Mouse (Mus musculus) heart, postnatal 0 days (tissue): ENCODE measurements at regions not wholly inside any gene's neighbourhood (a gene's known extent, or its start where the extent isn't known, plus 50 kb on each side); places are given as distances from the start of the nearest gene placed in this dataset.

ENCODE experiments used
- ATAC-seq: fragments of 200-750 bp; cut with Nextera tagmentation; 2 replicates; pipeline ENCODE4 v1.8.0; 2017; ENCODE audit warnings: low read depth, moderate number of reproducible peaks, moderate library complexity; ENCODE audit not compliant: insufficient read depth
- DNase-seq: peaks from one replicate; pipeline ENCODE4 v3.0.0-alpha.2; 2016; ENCODE audit warnings: low spot score
- H3K27ac ChIP-seq: fragments of 300-500 bp; sonication (generic); 2 replicates; pipeline ENCODE4 v1.5.1; 2014; ENCODE audit warnings: low read depth, mild to moderate bottlenecking
- H3K27me3 ChIP-seq: fragments of 300-500 bp; sonication (generic); 2 replicates; pipeline ENCODE4 v1.6.1; 2014; ENCODE audit warnings: low read length, mixed read lengths; ENCODE audit not compliant: control insufficient read depth, insufficient read depth
- H3K36me3 ChIP-seq: fragments of 300-500 bp; sonication (generic); replicated peaks from 2 replicates; pipeline ENCODE4 v1.6.1; 2014; ENCODE audit warnings: low read length, mixed read lengths; ENCODE audit not compliant: control insufficient read depth, insufficient read depth
- H3K4me1 ChIP-seq: fragments of 300-500 bp; sonication (generic); 2 replicates; pipeline ENCODE4 v1.6.1; 2014; ENCODE audit warnings: antibody characterized with exemption; ENCODE audit not compliant: control insufficient read depth, insufficient read depth
- H3K4me2 ChIP-seq: fragments of 300-500 bp; sonication (generic); 2 replicates; pipeline ENCODE4 v1.6.1; 2014; ENCODE audit warnings: low read depth, mild to moderate bottlenecking, low read length, moderate library complexity
- H3K4me3 ChIP-seq: fragments of 300-500 bp; sonication (generic); 2 replicates; pipeline ENCODE4 v1.5.1; 2014; ENCODE audit warnings: low read depth, low read length
- H3K9ac ChIP-seq: fragments of 300-500 bp; sonication (generic); replicated peaks from 2 replicates; pipeline ENCODE4 v1.6.1; 2014; ENCODE audit warnings: low read depth, low read length, mixed read lengths
- H3K9me3 ChIP-seq: fragments of 300-500 bp; sonication (generic); replicated peaks from 2 replicates; pipeline ENCODE4 v1.6.1; 2016; ENCODE audit warnings: low read length; ENCODE audit not compliant: control insufficient read depth
- CTCF ChIP-seq: IDR thresholded peaks from 2 replicates; pipeline ENCODE4 v1.5.1; 2016; ENCODE audit warnings: antibody characterized with exemption, control low read depth, low read depth
- EP300 ChIP-seq: IDR thresholded peaks from 2 replicates; pipeline ENCODE4 v1.6.1; 2016; ENCODE audit warnings: antibody characterized with exemption, low read depth
- WGBS: fragments of 180-500 bp; shearing (Covaris S2); extraction: QIAGEN DNeasy Blood & Tissue Kit; methylation state at CpG from one replicate; pipeline ENCODE4 v1.1.7; 2014; 5-methylcytosine and 5-hydroxymethylcytosine counted together

DNA sequence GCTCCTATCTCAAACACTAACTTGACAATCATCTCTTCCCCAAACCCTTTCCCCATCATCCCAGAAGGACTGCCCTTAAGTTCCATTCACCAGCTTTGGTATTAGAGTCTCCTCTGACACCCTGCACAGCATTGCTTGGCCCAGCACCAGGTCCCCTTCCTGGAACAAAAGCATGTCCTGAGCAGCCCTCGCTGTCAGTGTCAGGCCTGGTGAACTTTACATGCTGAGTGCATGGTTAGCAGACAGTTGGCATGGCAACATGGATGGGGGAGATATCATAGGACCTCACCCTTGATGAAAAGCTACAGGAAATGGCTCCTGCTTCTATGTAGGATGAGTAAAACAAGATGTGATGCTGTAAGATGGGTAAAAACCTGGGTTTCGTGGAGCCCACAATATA, 333.6 kb downstream of the Lpin1 start:
- DNase-seq = no peak
- Histone ChIP-seq H3K9ac (no peak overlapping the region), H3K4me3 (no peak overlapping the region), H3K36me3 (no peaks in the 10 kb centered on the region), H3K9me3 (no peaks in the 10 kb centered on the region), H3K27ac (no peak overlapping the region), H3K4me1 (0 out of 2 replicates have a peak, but pooled peaks cover 3% of the 10 kb centered on the region), H3K27me3 (no peaks in the 10 kb centered on the region), H3K4me2 (no peak overlapping the region)
- TF ChIP-seq EP300 (no peak), CTCF (no peak)
- WGBS = 58% methylated on average over 2 of the region's 2 CpGs
- ATAC-seq = no peak

- 82% methylated on average over 4 of the region's 4 CpGs for WGBS
- H3K4me2 ChIP-seq = no peak overlapping the region
- no peak for ATAC-seq
- no peaks in the 10 kb centered on the region for H3K36me3 ChIP-seq
- no peak overlapping the region for H3K9ac ChIP-seq
- H3K27me3 ChIP-seq = no peaks in the 10 kb centered on the region
- no peak overlapping the region for H3K4me3 ChIP-seq
- 0 out of 2 replicates have a peak, but pooled peaks cover 3% of the 10 kb centered on the region for H3K4me1 ChIP-seq
- no peaks in the 10 kb centered on the region for H3K9me3 ChIP-seq
- TF ChIP-seq CTCF = no peak
- no peak for TF ChIP-seq EP300
- no peak overlapping the region for H3K27ac ChIP-seq
- DNase-seq = no peak
These were observed 334.5 kb downstream of the Lpin1 start for GRCm38 (mm10) chr12:16276301-16276700.

- Histone ChIP-seq H3K4me1 (peaks cover 8% of the 10 kb centered on the region; the same call in 1 of the 2 replicates), H3K4me3 (no peak overlapping the region), H3K36me3 (no peaks in the 10 kb centered on the region), H3K9me3 (no peaks in the 10 kb centered on the region), H3K27ac (no peak overlapping the region), H3K4me2 (no peak overlapping the region), H3K27me3 (no peaks in the 10 kb centered on the region), H3K9ac (no peak overlapping the region)
- TF ChIP-seq EP300 = no peak
- no peak for TF ChIP-seq CTCF
- DNase-seq = no peak
- ATAC-seq = no peak
These were observed 338.3 kb downstream of the Lpin1 start for GRCm38 (mm10) chr12:16272441-16272840.

DNA sequence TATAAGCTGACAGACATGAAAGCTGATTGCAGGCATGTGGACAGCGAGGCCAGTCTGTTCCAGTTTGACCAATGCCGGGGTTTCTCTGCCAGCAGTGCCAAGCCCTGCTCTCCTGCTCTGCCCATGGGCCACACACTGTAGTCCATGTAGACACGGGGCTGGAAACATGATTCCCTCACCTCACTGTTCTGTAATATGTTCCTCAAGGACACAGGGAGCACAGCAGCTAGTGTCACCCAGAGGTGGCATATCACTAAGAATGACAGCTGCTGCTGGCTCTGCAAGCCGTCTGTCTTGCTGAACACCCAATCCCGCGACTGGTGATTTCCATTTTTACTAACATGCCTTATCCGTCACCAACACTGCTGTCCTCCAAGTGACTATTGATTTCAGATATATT, 339.9 kb downstream of the Lpin1 start:
- Histone ChIP-seq H3K36me3 (no peaks in the 10 kb centered on the region), H3K9ac (no peak overlapping the region; the same call in 1 of the 2 replicates)

DNA sequence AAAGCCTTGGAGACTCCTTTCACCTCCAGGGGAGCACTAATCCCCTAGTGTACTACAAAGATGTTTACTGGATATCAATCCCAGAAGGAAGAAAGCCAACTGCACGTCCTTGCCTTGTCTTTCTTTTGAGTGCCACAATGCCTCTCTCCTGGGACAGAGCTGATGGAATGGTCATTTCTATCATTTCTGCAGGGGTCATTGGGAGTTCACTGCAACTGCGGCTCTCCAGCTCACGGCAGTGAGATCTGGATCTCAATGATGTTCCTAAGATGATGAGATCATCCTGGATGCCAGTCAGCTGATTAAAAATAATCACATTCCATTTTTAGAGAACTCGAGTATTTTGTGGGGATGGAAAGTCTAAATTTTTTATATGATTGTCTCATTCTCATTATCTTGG, 341.1 kb downstream of the Lpin1 start:
- Histone ChIP-seq H3K27me3 (no peaks in the 10 kb centered on the region), H3K9ac (no peak overlapping the region), H3K4me2 (no peak overlapping the region), H3K4me3 (no peak overlapping the region), H3K36me3 (no peaks in the 10 kb centered on the region), H3K9me3 (no peaks in the 10 kb centered on the region), H3K27ac (no peak overlapping the region), H3K4me1 (peaks cover 8% of the 10 kb centered on the region; the same call in 1 of the 2 replicates)
- ATAC-seq (no peak), DNase-seq (no peak)
- WGBS = 30% methylated on average over 4 of the region's 4 CpGs
- TF ChIP-seq EP300 (no peak), CTCF (no peak)

More for the DNA sequence above, 339.9 kb downstream of the Lpin1 start:
- Histone ChIP-seq H3K4me2 (no peak overlapping the region), H3K4me1 (peaks cover 8% of the 10 kb centered on the region; the same call in 1 of the 2 replicates), H3K27ac (peak overlapping the region; percentile 77), H3K27me3 (no peaks in the 10 kb centered on the region), H3K4me3 (no peak overlapping the region), H3K9me3 (no peaks in the 10 kb centered on the region)
- ATAC-seq (peak; percentile 91), DNase-seq (peak; percentile 69)
- 37% methylated on average over 7 of the region's 7 CpGs for WGBS
- TF ChIP-seq CTCF (no peak), EP300 (no peak)

DNA sequence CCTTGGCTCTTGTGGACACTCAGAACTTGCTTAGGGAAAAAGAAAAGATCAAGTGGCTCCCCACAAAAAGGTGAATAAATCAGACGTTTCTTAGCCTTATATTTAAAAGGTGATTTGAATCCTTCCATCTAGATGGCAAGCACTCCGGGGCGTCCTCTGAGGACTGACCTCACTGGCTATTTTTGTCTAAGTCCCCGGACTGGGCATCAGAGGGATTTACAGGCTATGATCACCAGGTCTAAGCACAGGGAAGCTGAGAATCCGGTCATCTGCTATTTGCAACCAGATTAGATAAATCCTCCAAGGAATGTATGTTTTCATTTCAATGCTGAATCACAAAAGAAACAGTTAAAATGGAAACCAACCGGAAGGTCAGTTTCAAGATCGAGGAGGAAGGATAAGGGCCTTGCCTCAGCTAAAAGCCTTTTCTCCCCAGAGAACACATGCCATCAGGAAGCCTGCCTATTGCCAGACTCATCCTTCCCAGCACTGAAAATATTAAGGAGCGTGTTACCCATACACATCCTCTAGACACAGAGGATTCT, 342.1 kb downstream of the Lpin1 start:
- Histone ChIP-seq H3K9me3 (no peaks in the 10 kb centered on the region), H3K4me2 (no peak overlapping the region), H3K4me3 (no peak overlapping the region), H3K9ac (no peak overlapping the region), H3K27me3 (no peaks in the 10 kb centered on the region), H3K36me3 (no peaks in the 10 kb centered on the region), H3K4me1 (peaks cover 8% of the 10 kb centered on the region; the same call in 1 of the 2 replicates), H3K27ac (no peak overlapping the region)
- DNase-seq (no peak), ATAC-seq (no peak)
- 27% methylated on average over 8 of the region's 8 CpGs for WGBS
- TF ChIP-seq EP300 = no peak
- TF ChIP-seq CTCF = no peak
